Mouse (Mus musculus) v-Abl transformed pro-B cells (cell line): Measurements from ENCODE around the gene Pold1.

Experiments used
- in situ Hi-C, 2 experiments: fragments of 400-800 bp; cut with MboI; formaldehyde crosslinking; loops; one replicate each; pipeline ENCODE4 v1.15.1; 2025; ENCODE audit not compliant: unreplicated experiment in 2 of 2

The Pold1 gene

GRCm38 (mm10) chr7:44550409-44550678, 1.7 kb upstream of the Pold1 start:
- in situ Hi-C loops = loop anchor here (5.0 kb wide), 2 partner anchors 33 to 38 kb away; no protein-coding TSS in a partner anchor

GRCm38 (mm10) chr7:44549621-44550408, 1.2 kb upstream of the Pold1 start:
- in situ Hi-C loops = loop anchor here (5.0 to 25.0 kb wide), 6 partner anchors 33 to 1362 kb away; partner anchors contain the start of genes Dbp (in 2 of the 2), Fam83e (in 2 of the 2), Rpl18 (in 2 of the 2) and Sphk2 (in 2 of the 2)

GRCm38 (mm10) chr7:44547725-44548124, 924 bp downstream of the Pold1 start:
- in situ Hi-C loops = loop anchor here (25.0 kb wide), 4 partner anchors 315 to 1365 kb away; partner anchors contain the start of genes Dbp (in 2 of the 2), Fam83e (in 2 of the 2), Rpl18 (in 2 of the 2) and Sphk2 (in 2 of the 2)

GRCm38 (mm10) chr7:44547041-44547440, 1.6 kb downstream of the Pold1 start:
- in situ Hi-C loops = loop anchor here (25.0 kb wide), 4 partner anchors 315 to 1365 kb away; partner anchors contain the start of genes Dbp (in 2 of the 2), Fam83e (in 2 of the 2), Rpl18 (in 2 of the 2) and Sphk2 (in 2 of the 2)

- in situ Hi-C loops = loop anchor here (25.0 kb wide), 4 partner anchors 316 to 1366 kb away; partner anchors contain the start of genes Dbp (in 2 of the 2), Fam83e (in 2 of the 2), Rpl18 (in 2 of the 2) and Sphk2 (in 2 of the 2)
These were observed 2.4 kb downstream of the Pold1 start for GRCm38 (mm10) chr7:44546274-44546673.

- in situ Hi-C loops = loop anchor here (25.0 kb wide), 4 partner anchors 319 to 1369 kb away; partner anchors contain the start of genes Dbp (in 2 of the 2), Fam83e (in 2 of the 2), Rpl18 (in 2 of the 2) and Sphk2 (in 2 of the 2)
These were observed 5.6 kb downstream of the Pold1 start for GRCm38 (mm10) chr7:44543071-44543470.

- in situ Hi-C loops = loop anchor here (25.0 kb wide), 4 partner anchors 320 to 1370 kb away; partner anchors contain the start of genes Dbp (in 2 of the 2), Fam83e (in 2 of the 2), Rpl18 (in 2 of the 2) and Sphk2 (in 2 of the 2)
These were observed 6.1 kb downstream of the Pold1 start for GRCm38 (mm10) chr7:44542555-44542954.

- in situ Hi-C loops = loop anchor here (25.0 kb wide), 4 partner anchors 323 to 1373 kb away; partner anchors contain the start of genes Dbp (in 2 of the 2), Fam83e (in 2 of the 2), Rpl18 (in 2 of the 2) and Sphk2 (in 2 of the 2)
These were observed 9.7 kb downstream of the Pold1 start for GRCm38 (mm10) chr7:44538756-44539624.

GRCm38 (mm10) chr7:44537496-44537895, 11.2 kb downstream of the Pold1 start:
- in situ Hi-C loops = loop anchor here (25.0 kb wide), 4 partner anchors 325 to 1375 kb away; partner anchors contain the start of genes Dbp (in 2 of the 2), Fam83e (in 2 of the 2), Rpl18 (in 2 of the 2) and Sphk2 (in 2 of the 2)

GRCm38 (mm10) chr7:44537009-44537408, 11.6 kb downstream of the Pold1 start:
- in situ Hi-C loops = loop anchor here (25.0 kb wide), 4 partner anchors 325 to 1375 kb away; partner anchors contain the start of genes Dbp (in 2 of the 2), Fam83e (in 2 of the 2), Rpl18 (in 2 of the 2) and Sphk2 (in 2 of the 2)

GRCm38 (mm10) chr7:44536590-44536968, 12.1 kb downstream of the Pold1 start:
- in situ Hi-C loops = loop anchor here (25.0 kb wide), 4 partner anchors 326 to 1376 kb away; partner anchors contain the start of genes Dbp (in 2 of the 2), Fam83e (in 2 of the 2), Rpl18 (in 2 of the 2) and Sphk2 (in 2 of the 2)

GRCm38 (mm10) chr7:44535657-44536589, 12.7 kb downstream of the Pold1 start:
- in situ Hi-C loops = loop anchor here (25.0 kb wide), 4 partner anchors 326 to 1376 kb away; partner anchors contain the start of genes Dbp (in 2 of the 2), Fam83e (in 2 of the 2), Rpl18 (in 2 of the 2) and Sphk2 (in 2 of the 2)

GRCm38 (mm10) chr7:44534656-44535441, 13.8 kb downstream of the Pold1 start:
- in situ Hi-C loops = loop anchor here (25.0 kb wide), 4 partner anchors 327 to 1377 kb away; partner anchors contain the start of genes Dbp (in 2 of the 2), Fam83e (in 2 of the 2), Rpl18 (in 2 of the 2) and Sphk2 (in 2 of the 2)

- in situ Hi-C loops = loop anchor here (25.0 kb wide), 4 partner anchors 328 to 1378 kb away; partner anchors contain the start of genes Dbp (in 2 of the 2), Fam83e (in 2 of the 2), Rpl18 (in 2 of the 2) and Sphk2 (in 2 of the 2)
These were observed 14.4 kb downstream of the Pold1 start for GRCm38 (mm10) chr7:44534242-44534641.

- in situ Hi-C loops = loop anchor here (25.0 kb wide), 4 partner anchors 329 to 1379 kb away; partner anchors contain the start of genes Dbp (in 2 of the 2), Fam83e (in 2 of the 2), Rpl18 (in 2 of the 2) and Sphk2 (in 2 of the 2)
These were observed 15.0 kb downstream of the Pold1 start for GRCm38 (mm10) chr7:44533746-44534045.

- in situ Hi-C loops = loop anchor here (25.0 kb wide), 4 partner anchors 329 to 1379 kb away; partner anchors contain the start of genes Dbp (in 2 of the 2), Fam83e (in 2 of the 2), Rpl18 (in 2 of the 2) and Sphk2 (in 2 of the 2)
These were observed 15.5 kb downstream of the Pold1 start for GRCm38 (mm10) chr7:44532918-44533745.
